Mouse (Mus musculus) retina, postnatal 7 days (tissue): ENCODE results near the gene Retreg3.
"Not testable (repeated sequence)": the region's sequence is repeated elsewhere in the genome, so short reads cannot be mapped to it uniquely, and the experiment has no call there.

Source experiments
- DNase-seq: peaks from one replicate; pipeline ENCODE4 v3.0.0-alpha.2; 2012; ENCODE audit warnings: low read depth, low spot score

The Retreg3 gene

DNA sequence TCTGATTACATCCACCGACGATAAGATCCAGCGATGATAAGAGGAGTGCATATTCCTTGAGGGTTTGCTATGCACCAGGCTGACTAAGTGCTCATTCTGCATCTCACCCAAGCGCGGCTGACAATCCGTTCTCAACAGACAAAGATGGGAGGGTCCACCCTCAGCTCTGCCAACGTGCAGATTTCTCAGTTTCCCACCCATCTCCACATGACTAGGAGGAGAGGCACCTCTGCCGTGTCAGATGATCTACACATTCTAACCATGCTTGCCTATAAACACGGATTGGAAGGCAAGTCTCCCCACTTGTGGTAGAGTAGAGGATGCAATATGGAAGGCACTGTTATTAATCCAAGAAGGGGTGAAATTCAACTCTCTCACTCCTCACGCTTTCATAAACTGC lies 29.1 kb upstream of the Retreg3 start:
- DNase-seq, result no peak

DNA sequence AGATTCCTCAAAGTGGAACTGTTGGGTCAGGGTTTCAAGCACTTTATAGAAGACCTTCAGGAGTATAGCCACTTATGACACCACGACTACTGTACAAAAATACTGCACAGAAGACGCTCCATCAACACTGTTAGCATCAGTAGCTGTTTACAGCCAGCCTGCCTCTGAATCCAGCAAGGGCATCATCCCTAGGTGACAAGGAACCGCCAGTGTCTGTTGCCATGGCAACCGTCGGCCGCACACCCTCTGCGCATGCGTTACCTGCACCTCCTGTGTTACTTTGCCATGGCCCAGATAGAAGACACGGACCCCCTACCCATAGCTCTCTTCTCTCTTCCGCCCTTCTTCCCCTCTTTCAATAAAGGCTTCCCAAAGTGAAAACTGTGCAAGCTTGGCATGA lies 26.7 kb upstream of the Retreg3 start:
- DNase-seq, result no peak

DNA sequence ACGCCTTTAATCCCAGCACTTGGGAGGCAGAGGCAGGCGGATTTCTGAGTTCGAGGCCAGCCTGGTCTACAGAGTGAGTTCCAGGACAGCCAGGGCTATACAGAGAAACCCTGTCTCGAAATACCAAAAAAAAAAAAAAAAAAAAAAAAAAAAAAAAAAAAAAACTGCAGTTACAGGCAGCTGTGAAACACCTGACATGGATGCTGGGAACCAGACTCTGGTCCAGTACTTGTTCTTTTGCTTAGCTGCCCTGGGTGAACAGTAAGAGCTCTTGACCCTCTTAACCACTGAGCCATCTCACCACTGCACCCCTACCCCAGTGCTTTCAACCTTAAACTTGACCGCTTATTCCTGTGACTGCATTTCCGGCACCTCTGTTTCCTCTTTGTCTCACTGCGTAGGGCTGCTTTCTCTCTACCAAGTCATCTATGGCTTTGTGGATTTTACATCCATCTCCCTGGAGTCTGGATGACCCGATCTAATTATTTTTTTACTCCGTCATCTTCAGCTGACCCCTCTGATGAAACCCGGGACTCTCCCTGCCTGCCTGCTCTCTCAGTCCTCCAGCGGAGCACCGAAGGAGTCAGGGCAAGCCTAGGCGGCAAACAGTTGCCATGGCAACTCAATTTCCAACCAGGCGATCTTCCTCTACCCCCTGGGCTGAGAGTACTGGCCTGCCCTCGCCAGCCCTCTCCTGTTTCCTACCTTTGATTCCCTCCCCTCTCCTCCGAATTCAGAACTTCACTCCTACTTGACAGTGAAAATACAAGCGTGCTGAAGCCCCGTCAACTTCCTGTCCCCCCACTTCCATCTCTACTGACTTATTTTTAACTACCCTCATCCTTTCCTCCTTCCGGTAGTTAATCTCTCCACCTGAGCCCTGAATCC lies 23.9 kb upstream of the Retreg3 start:
- DNase-seq, result no peak

DNA sequence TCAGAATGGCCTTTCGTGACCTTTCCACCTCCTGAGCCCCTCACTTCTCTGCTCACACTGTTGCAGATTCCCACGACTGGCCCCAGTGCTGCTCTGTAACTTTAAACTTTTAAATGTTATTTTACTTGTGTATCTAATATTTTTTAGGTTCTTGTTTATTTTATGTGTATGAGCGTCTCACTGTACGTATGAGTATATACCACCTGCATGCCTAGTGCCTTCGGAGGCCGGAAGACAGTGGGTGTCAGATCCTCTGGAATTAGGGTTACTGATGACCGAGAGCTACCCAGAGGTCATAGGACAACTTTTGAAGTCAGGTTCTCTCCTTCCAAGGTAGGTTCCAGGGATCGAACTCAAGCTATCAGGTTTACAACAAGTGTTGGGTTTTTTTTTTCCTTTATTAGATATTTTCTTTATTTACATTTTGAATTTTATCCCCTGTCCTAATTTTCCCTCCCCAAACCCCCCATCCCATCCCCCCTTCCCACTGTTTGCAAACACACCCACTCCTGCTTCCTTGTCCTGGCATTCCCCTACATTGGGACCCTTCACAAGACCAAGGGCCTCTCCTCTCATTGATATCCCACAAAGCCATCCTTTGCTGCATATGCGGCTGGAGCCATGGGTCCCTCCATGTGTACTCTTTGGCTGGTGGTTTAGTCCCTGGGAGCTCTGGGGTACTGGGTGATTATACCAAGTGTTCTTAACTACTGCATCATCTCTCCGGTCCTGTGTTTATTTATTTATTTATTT lies 22.7 kb upstream of the Retreg3 start:
- DNase-seq, result no peak

DNA sequence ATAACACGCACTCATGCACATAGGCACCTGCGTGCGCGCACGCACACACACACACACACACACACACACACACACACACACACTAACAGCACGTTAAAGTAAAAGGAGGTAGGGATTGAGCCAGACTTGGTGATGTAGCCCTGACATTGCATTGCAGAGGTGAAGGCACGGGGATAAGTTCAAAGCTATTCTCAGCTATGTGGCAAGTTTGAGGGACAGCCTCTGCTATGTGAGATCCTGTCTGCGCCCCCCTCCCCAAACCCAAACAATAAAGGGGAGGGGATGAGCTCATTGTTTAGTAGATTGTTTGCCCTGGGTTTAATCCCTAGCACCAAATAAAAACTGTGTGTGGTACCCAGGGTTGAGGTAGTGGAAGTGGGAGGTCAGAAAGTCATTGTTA lies 21.4 kb upstream of the Retreg3 start:
- no peak for DNase-seq

DNA sequence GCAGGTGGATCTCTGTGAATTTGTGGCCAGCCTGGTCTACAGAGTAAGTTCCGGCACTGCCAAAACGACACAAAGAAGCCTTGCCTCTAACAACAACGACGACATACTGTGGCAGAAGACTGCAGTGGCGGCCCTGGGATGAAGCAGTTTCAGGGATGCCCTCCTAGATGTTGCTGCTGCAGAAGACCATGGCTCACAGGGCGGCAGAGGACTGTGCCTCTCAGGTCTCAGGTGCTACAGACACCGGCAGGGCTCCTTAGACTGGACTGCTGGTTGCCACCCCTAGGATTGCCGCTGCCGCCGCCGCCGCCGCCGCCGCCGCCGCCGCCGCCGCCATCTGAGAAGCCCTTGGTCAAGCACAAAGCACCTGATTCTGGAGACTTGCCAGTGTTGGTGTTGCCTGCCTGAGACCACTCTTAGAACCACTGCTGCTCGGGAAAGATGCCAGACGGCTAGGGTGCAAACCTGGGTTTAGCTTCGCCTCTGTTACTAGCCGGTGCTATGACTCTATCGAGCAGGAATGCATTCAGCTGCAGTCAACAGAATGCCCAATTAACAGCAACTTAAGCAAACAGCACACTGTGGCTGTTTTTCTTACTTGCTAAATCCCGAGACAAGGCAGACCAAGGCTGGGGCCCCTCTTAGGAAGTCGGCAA lies 20.6 kb upstream of the Retreg3 start:
- no peak for DNase-seq

DNA sequence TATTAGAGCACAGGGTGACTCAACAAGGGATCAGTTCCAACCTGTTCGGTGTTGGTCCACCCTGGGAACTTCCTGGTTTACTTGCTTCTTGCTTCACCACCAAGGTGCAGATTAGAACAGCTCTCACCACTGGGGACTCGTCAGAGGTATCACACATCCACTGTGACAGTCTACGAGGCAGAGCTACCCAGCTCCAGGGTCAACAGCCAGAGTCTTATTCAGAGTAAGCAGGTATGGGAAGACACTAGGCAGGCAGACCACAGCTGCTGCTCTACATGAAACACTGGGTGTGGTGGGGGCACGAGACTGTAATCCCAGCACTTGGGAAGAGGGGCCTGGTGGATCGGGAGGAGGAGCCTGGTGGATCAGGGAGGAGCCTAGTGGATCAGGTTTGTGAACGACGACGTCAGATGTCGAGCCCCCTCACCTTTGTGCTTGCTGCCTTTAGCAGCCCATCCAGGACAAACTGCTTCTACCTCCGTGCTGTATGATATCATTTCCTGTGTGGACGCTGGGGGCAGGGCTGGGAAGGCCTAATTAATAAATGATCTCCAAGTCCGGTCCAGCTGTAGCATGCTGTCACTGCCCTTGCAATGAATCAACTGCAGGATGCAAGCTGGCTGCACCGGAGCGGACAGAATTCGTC lies 19.0 kb upstream of the Retreg3 start:
- peak; percentile 51 for DNase-seq

DNA sequence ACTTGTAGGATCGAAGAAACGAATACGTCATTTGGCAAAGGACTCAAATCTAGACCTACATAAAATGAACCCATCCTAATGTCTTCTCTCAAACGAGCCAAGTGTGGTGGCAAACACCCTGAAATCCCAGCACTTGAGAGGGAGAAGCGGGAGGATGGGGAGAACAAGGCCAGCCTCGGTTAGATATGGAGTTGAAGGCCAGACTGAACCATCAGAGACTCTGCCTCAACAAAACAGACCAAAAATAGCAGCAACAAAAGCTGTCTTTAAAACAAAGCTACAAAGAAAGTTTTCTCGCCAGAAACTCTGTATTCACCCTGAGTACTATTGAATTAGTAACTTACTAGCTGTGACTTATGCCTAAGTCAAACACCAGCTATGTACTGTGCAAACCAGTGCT lies 17.3 kb upstream of the Retreg3 start:
- DNase-seq, result no peak

DNA sequence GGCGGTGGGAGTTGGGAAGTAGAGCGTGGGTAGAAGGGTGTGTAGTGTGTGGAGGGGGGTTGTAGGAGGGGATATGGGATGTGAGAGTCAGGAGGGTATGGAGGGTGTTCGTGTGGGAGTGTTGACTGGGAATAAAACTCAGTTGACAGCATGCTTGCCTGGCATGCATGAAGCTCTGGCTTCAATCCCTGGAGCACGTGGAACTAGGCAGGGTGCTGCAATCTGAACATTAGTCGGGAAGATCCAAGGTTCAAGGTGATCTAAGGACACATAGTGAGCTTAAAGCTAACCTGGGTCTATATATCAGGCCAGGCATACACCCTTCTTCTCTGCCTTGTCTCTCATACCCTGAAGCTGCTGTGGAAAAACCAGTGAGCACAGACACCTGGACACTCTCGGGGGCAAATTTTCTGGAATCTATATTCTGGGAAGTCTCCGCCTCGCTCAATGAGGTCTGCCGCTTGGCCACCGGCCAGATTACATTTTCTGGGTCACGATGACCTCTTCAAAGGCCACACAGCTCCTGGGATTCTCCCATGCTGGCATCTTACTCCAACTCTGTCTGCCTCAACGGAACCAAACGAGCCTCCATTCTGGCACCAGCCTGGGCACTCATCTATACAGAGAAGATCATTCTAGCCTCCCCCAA lies 14.6 kb upstream of the Retreg3 start:
- no peak for DNase-seq

GRCm38 (mm10) chr11:101133037-101133436 lies 13.3 kb upstream of the Retreg3 start:
- DNase-seq, result no peak

DNA sequence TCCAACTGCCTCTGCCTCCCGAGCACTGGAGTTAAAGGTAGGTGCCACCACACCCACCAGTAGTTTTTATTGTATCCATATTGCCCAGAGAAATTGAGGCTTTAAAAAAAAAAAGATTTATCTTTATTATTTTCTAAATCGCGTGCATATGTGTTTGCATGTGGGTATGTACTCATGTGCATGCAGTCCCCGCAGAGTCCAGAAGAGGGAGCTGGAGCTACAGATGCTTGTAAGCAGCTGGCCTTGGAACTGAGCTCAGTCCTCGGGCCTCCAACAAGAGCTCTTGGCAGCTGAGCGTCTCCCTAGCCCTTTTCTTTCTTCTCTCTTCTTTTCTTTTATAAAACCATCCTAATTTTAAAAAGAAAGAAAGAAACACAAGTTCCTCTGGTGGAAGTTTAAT lies 12.0 kb upstream of the Retreg3 start:
- peak; percentile 41 for DNase-seq

- DNase-seq, result no peak
Measured at GRCm38 (mm10) chr11:101131187-101131586, 11.5 kb upstream of the Retreg3 start.

DNA sequence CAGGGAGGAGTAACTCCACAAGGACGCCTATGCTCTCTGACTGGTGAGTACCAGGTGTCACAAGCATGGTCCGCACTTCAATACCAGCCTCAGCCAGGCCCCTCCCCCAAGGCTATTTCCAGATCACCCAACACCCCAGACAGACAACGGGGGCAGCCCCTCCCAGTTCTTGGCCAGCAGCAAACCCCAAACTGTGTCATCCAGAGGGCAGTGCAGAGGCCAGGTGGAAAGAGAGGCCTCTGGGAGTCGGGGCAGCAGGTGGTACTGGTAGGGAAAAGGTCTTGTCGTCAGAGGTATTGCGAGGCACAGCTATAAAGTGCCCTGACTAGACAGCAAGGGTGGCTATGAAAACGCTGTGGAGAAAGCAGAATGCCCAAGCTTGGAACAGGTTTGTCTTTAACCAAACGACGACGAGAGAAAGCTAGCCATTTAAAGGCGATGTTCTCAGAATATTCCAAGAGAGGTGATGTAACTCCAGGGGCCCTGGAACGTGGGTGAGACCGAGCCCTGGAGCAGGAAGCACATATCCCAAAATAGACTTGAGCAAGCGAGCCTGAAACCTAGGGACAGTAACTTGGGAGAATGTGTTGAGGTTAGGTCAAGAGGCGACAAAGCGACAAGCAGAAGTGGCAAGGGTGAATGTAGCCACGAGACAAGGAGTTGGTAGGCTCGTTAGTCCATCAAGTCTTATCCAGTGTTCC lies 10.5 kb upstream of the Retreg3 start:
- no peak for DNase-seq

GRCm38 (mm10) chr11:101128996-101129577 lies 9.4 kb upstream of the Retreg3 start:
- DNase-seq, result no peak

DNA sequence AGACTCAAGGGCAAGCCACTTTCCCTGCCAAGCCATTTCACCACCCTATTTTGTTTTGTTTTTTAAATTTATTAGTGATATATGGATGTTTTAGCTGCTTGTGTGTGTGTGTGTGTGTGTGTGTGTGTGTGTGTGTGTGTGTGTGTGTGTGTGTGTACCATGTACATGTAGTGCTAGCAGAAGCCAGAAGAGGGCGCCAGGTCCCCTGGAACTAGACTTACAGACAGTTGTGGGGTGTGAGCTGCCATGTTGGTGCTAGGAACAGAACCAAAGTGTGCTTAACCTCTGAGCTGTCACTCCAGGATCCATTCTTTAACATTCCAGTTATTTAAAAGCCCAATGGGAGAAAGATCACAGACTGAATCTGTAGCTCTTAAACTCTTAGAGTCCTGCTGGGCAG lies 7.4 kb upstream of the Retreg3 start:
- no peak for DNase-seq

DNA sequence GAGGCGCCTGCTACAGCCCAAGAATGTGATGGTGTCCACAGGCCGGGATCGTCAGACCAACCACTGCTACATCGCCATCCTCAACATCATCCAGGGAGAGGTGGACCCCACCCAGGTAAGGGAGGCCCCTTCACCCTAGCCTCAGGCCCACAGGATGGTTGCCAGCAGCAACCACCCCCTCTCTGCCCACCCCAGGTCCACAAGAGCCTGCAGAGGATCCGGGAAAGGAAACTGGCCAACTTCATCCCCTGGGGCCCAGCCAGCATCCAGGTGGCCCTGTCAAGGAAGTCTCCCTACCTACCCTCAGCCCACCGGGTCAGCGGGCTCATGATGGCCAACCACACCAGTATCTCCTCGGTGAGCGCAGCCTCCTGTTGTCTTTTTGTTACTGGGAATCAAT lies 5.3 kb upstream of the Retreg3 start:
- DNase-seq, result not testable (repeated sequence)

- not testable (repeated sequence) for DNase-seq
Measured at GRCm38 (mm10) chr11:101124494-101124893, 4.8 kb upstream of the Retreg3 start.

- no peak for DNase-seq
Measured at GRCm38 (mm10) chr11:101120545-101121188, 974 bp upstream of the Retreg3 start.

- DNase-seq, result peak; percentile 27
Measured at GRCm38 (mm10) chr11:101119131-101119760, 447 bp downstream of the Retreg3 start.
